Mouse (Mus musculus) limb, embryonic 15.5 days (tissue): ENCODE results near the gene Efcab8. TPM values are rescaled to one million over a fixed set of nuclear protein-coding genes. Genes with fewer than 3 reads are reported as not detected.

ENCODE experiments used
- ATAC-seq: fragments of 200-750 bp; cut with Nextera tagmentation; 2 replicates; pipeline ENCODE4 v1.8.0; 2017; ENCODE audit warnings: low read depth, moderate TSS enrichment; ENCODE audit not compliant: insufficient number of reproducible peaks, low FRiP score, low TSS enrichment
- H3K27ac ChIP-seq: fragments of 300-500 bp; sonication (generic); 2 replicates; pipeline ENCODE4 v1.5.1; 2015; ENCODE audit warnings: moderate library complexity, mild to moderate bottlenecking, inconsistent platforms
- H3K27me3 ChIP-seq: fragments of 300-500 bp; sonication (generic); 2 replicates; pipeline ENCODE4 v1.6.1; 2015; ENCODE audit warnings: inconsistent platforms
- H3K36me3 ChIP-seq: fragments of 300-500 bp; sonication (generic); 2 replicates; pipeline ENCODE4 v1.6.1; 2015; ENCODE audit warnings: inconsistent platforms
- H3K4me1 ChIP-seq: fragments of 300-500 bp; sonication (generic); 2 replicates; pipeline ENCODE4 v1.6.1; 2015; ENCODE audit warnings: inconsistent platforms
- H3K4me2 ChIP-seq: fragments of 300-500 bp; sonication (generic); 2 replicates; pipeline ENCODE4 v1.6.1; 2015; ENCODE audit warnings: mild to moderate bottlenecking, inconsistent platforms
- H3K4me3 ChIP-seq: fragments of 300-500 bp; sonication (generic); 2 replicates; pipeline ENCODE4 v1.5.1; 2015; ENCODE audit warnings: mild to moderate bottlenecking, inconsistent platforms
- H3K9ac ChIP-seq: fragments of 300-500 bp; sonication (generic); 2 replicates; pipeline ENCODE4 v1.6.1; 2015; ENCODE audit warnings: inconsistent platforms
- H3K9me3 ChIP-seq: fragments of 300-500 bp; sonication (generic); 2 replicates; pipeline ENCODE4 v1.6.1; 2016; ENCODE audit warnings: inconsistent platforms
- WGBS: fragments of 180-500 bp; shearing (Covaris S2); methylation state at CpG from one replicate; pipeline ENCODE4 v1.1.7; 2015; 5-methylcytosine and 5-hydroxymethylcytosine counted together
- polyA plus RNA-seq: library from polyadenylated mRNA; unstranded; fragments of >200 nt; fragmentation: Nextera tagmentation; extraction: Ambion mirVana; gene quantifications from 2 replicates; pipeline ENCODE4 v1.2.1, GENCODE M21; 2015

The Efcab8 gene
- not detected in 2 replicates for polyA plus RNA-seq

DNA sequence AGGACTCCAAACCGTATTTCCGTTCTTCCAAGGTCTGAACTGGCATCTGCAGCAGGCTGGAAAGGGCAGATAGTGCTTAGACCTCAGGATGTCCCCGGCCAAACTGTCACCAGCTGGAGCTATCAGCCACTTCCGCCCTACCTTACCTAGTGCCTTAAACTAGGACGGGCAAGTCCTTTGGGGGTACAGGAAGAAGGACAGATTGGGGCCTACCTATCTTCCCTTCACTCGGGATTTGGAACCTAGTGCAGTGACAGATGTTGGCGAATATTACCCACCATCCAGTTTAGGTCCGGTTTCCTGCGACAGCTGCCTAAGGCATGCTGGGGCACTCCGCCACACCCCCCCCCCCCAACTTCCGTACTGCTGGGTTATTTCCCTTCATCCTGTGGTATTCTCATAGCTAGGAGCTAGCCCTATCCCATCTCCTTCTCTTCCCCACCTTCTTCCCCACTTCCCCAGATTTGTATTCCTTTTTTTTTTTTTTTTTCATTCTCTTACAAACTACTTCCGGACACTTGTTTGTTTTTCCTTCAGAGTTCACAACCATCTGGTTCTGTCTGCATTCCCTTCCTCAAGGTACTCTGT, at the start of gene Efcab8:
Gene Efcab8, plus strand, starts transcription at position 538 of the 588 bp plus-strand sequence.
- no peak for ATAC-seq
- no peaks in the 10 kb centered on the region for H3K27me3 ChIP-seq

GRCm38 (mm10) chr2:153734033-153734432, 45.7 kb upstream of the Efcab8 start:
- no peaks in the 10 kb centered on the region for H3K27me3 ChIP-seq
- H3K9me3 ChIP-seq: no peaks in the 10 kb centered on the region
- H3K27ac ChIP-seq: no peak overlapping the region
- no peak overlapping the region for H3K4me2 ChIP-seq
- H3K4me1 ChIP-seq: no peaks in the 10 kb centered on the region
- no peak for ATAC-seq
- no peak overlapping the region for H3K4me3 ChIP-seq
- 76% methylated on average over 4 of the region's 4 CpGs for WGBS
- no peaks in the 10 kb centered on the region for H3K36me3 ChIP-seq
- H3K9ac ChIP-seq: no peak overlapping the region

More for the DNA sequence above, at the start of gene Efcab8:
- Histone ChIP-seq H3K9me3 (no peaks in the 10 kb centered on the region), H3K27ac (peak within 1 kb of the TSS; percentile 51; the same call in 1 of the 2 replicates), H3K4me1 (peaks cover 12% of the 10 kb centered on the region), H3K4me2 (peak within 1 kb of the TSS; percentile 72), H3K36me3 (no peaks in the 10 kb centered on the region), H3K4me3 (peak within 1 kb of the TSS; percentile 37), H3K9ac (0 out of 2 replicates have a peak within 1 kb of the TSS, but pooled peaks have one; percentile 15)
- WGBS: 41% methylated on average over 12 of the region's 12 CpGs

DNA sequence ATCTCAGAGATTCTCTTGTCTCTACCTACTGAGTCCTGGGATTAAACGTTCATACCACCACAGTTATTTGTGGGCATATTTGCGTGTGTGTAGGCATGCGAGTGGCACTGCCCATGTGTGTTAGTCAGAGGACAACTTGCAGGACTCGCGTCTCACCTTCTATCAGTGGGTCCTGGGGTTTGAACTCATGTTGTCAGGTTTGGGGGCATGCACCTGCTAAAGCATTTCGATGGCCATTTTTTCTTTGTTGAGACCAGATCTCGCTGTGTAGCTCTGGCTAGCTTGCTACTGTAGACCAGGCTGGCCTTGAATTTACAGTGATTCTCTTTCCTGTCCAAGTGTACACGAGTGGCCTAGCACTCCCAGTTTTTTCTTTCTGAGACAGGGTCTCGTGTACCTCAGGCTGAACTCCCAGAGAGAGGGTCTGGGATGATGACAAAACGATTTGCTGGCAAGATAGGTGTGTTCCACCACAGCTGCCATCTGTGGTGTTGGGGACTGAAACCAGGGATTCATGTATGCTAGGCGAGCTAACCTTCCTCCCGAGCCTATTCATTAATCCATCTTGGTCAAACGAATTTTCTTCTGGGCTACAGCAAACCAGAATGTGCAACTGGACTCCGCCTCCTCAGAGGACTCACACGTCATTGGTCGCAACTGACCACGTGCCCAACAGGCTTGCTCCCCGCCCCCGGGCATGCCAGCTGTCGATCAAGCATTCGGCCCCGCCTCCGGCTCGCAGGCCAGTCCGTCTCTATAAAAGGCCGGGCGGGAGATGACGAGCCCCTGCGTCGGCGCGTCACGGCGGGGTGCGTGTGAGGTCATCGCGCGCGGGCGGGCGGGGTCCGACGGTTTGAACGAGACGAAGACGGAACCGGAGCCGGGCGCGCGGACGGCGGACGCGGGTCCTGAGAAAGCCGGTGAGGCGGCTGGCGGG, 39.0 kb upstream of the Efcab8 start, which contains the start of gene Mapre1:
Gene Mapre1, plus strand, starts transcription at position 775 of the 937 bp plus-strand sequence.
- Histone ChIP-seq H3K4me2 (peak within 1 kb of the TSS; percentile 65), H3K4me1 (peaks cover 29% of the 10 kb centered on the region), H3K9me3 (no peaks in the 10 kb centered on the region), H3K9ac (peak within 1 kb of the TSS; percentile 82), H3K36me3 (peaks cover 3% of the 10 kb centered on the region; the same call in 1 of the 2 replicates), H3K27me3 (no peaks in the 10 kb centered on the region), H3K4me3 (peak within 1 kb of the TSS; percentile 84), H3K27ac (peak within 1 kb of the TSS; percentile 96)
- 10% methylated on average over 58 of the region's 58 CpGs for whole genome bisulfite sequencing
- peak; percentile 96 for ATAC-seq

DNA sequence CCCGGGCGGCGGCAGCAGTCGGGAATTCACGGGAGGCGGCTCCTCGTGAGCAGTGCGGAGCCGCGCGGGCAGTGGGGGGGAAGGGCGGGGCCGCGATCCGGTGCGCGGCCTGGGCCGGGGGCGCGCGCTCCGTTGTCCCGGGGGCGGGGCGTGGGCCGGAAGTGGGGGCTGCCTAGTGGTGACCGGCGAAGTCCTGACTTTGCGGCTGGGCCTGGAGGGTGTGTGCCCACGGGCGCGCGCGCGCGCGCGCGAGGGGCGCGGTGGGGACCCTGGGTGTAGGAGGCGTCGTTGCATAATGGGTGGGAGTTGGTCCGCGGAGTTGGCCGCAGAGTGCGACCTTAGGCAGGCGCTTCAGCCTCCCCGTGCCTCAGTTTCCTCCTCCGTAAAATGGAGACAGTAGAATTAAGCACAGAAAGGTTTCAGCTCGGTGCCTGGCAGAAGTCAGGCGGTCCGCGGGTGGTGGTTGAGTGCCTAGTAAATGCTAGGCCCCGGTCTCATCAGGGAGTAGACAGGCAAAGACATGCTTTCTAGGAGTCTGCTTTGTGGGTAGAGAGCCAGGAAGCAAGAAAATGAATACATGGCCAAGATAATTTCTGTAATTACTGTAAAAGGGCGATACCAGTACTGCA, 38.2 kb upstream of the Efcab8 start:
- Histone ChIP-seq H3K27ac (peak overlapping the region; percentile 96), H3K36me3 (peaks cover 8% of the 10 kb centered on the region; the same call in 1 of the 2 replicates), H3K4me1 (peaks cover 30% of the 10 kb centered on the region), H3K9ac (peak overlapping the region; percentile 82), H3K4me2 (peak overlapping the region; percentile 65), H3K9me3 (no peaks in the 10 kb centered on the region), H3K4me3 (peak overlapping the region; percentile 84), H3K27me3 (no peaks in the 10 kb centered on the region)
- ATAC-seq: peak; percentile 86
- 1% methylated on average over 55 of the region's 56 CpGs for WGBS

DNA sequence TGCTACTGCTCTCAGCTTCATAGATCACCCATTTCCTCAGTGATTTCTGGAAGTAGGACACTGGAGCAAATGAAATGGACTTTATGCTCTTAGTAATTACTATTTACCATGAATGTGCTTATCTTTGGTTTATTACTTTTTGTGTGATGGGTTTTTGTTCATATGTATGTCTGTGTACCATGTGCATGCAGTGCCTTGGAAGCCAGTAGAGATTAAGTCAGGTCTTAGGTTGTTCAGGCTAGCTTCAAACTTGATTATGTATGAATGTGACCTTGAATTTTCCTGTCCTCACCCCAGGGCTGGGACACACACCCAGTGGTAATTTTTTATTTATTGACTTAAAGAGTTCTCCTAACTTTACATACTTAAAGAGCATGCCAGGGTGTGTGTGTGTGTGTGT, 31.7 kb upstream of the Efcab8 start:
- Histone ChIP-seq H3K4me1 (peaks cover 16% of the 10 kb centered on the region), H3K9ac (no peak overlapping the region), H3K4me2 (no peak overlapping the region), H3K27me3 (no peaks in the 10 kb centered on the region), H3K4me3 (no peak overlapping the region), H3K9me3 (no peaks in the 10 kb centered on the region), H3K36me3 (peaks cover 40% of the 10 kb centered on the region), H3K27ac (no peak overlapping the region)
- no peak for ATAC-seq

- WGBS: 74% methylated on average over 2 of the region's 2 CpGs
- ATAC-seq: no peak
- Histone ChIP-seq H3K4me3 (no peak overlapping the region), H3K27me3 (no peaks in the 10 kb centered on the region), H3K4me1 (peaks cover 5% of the 10 kb centered on the region; the same call in 1 of the 2 replicates), H3K36me3 (peaks cover 47% of the 10 kb centered on the region), H3K9me3 (no peaks in the 10 kb centered on the region), H3K4me2 (no peak overlapping the region), H3K27ac (no peak overlapping the region), H3K9ac (no peak overlapping the region)
These were observed 29.4 kb upstream of the Efcab8 start for GRCm38 (mm10) chr2:153750363-153750762.

- peaks cover 95% of the 10 kb centered on the region for H3K36me3 ChIP-seq
- ATAC-seq: no peak
- no peak overlapping the region for H3K27ac ChIP-seq
- WGBS: 90% methylated on average over 5 of the region's 5 CpGs
- no peak overlapping the region for H3K4me3 ChIP-seq
- no peaks in the 10 kb centered on the region for H3K27me3 ChIP-seq
- no peak overlapping the region for H3K4me2 ChIP-seq
- H3K9me3 ChIP-seq: no peaks in the 10 kb centered on the region
- no peaks in the 10 kb centered on the region for H3K4me1 ChIP-seq
- H3K9ac ChIP-seq: no peak overlapping the region
These were observed 17.6 kb upstream of the Efcab8 start for GRCm38 (mm10) chr2:153762121-153762520.

DNA sequence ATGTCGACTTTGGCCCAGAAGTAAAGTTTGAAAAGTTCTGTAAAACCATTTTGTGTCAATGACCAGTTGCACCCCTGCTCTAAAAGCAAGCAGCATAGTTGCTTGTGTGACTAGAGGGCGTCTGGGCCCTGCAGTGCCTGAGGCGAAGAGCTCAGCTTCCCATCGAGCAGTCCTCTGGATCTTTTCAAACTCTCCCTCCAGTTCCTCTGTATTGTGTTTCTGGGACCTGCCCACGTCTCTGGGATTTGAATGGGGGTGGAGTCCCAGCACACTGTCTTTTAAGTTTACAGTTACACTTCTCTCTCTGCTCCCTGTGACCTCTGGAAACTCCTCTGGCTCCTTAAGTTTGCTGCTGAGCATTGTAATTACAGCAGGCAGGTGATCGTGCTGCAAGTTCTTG, 12.2 kb upstream of the Efcab8 start:
- Histone ChIP-seq H3K4me2 (no peak overlapping the region), H3K9me3 (no peaks in the 10 kb centered on the region), H3K9ac (no peak overlapping the region), H3K27me3 (no peaks in the 10 kb centered on the region), H3K36me3 (peaks cover 77% of the 10 kb centered on the region), H3K27ac (no peak overlapping the region), H3K4me1 (no peaks in the 10 kb centered on the region), H3K4me3 (no peak overlapping the region)
- ATAC-seq: no peak
- WGBS: 68% methylated on average over 6 of the region's 6 CpGs

GRCm38 (mm10) chr2:153768881-153769280, 10.8 kb upstream of the Efcab8 start:
- H3K4me1 ChIP-seq: no peaks in the 10 kb centered on the region
- no peak overlapping the region for H3K27ac ChIP-seq
- H3K4me3 ChIP-seq: no peak overlapping the region
- 78% methylated on average over 2 of the region's 2 CpGs for WGBS
- no peak for ATAC-seq
- H3K9ac ChIP-seq: no peak overlapping the region
- no peaks in the 10 kb centered on the region for H3K9me3 ChIP-seq
- H3K36me3 ChIP-seq: peaks cover 72% of the 10 kb centered on the region
- H3K4me2 ChIP-seq: no peak overlapping the region
- H3K27me3 ChIP-seq: no peaks in the 10 kb centered on the region

GRCm38 (mm10) chr2:153772950-153773349, 6.8 kb upstream of the Efcab8 start:
- no peak overlapping the region for H3K4me2 ChIP-seq
- H3K4me1 ChIP-seq: no peaks in the 10 kb centered on the region
- no peak overlapping the region for H3K27ac ChIP-seq
- H3K36me3 ChIP-seq: peaks cover 36% of the 10 kb centered on the region; the same call in 1 of the 2 replicates
- no peak overlapping the region for H3K9ac ChIP-seq
- no peaks in the 10 kb centered on the region for H3K27me3 ChIP-seq
- WGBS: 88% methylated on average over 4 of the region's 4 CpGs
- no peak overlapping the region for H3K4me3 ChIP-seq
- H3K9me3 ChIP-seq: no peaks in the 10 kb centered on the region
- ATAC-seq: no peak

DNA sequence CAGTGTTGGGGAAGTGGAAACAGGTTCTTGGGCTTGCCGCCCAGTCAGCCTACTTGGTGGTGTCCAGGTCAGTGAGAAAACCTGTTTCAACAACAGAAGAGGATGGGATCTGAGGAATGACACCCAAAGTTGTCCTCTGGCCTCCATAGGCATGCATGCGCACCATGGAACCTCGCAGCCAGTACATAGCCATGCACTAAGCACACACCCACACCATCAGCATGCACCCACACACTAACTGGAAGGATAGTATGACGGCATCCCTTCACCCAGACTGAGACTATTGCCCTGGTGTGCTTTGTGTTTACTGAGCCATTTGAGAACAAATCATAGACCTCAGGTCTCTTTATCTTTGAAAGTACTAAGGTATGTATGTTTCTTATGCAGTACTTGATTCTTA, 4.3 kb upstream of the Efcab8 start:
- Histone ChIP-seq H3K4me2 (no peak overlapping the region), H3K9ac (no peak overlapping the region), H3K4me3 (no peak overlapping the region), H3K9me3 (no peaks in the 10 kb centered on the region), H3K27me3 (no peaks in the 10 kb centered on the region), H3K36me3 (peaks cover 18% of the 10 kb centered on the region; the same call in 1 of the 2 replicates), H3K4me1 (peaks cover 12% of the 10 kb centered on the region), H3K27ac (no peak overlapping the region)
- ATAC-seq: no peak
- WGBS: 95% methylated on average over 4 of the region's 4 CpGs
